Mouse (Mus musculus): ENCODE measurements at regions not wholly inside any gene's neighbourhood (a gene's known extent, or its start where the extent isn't known, plus 50 kb on each side); places are given as distances from the start of the nearest gene placed in this dataset.
A peak's percentile ranks its signal among the peaks of the same experiment; 100 is the strongest.

- no peak for DNase-seq (ENCODE audit: low spot score in 2 of 2)
These were observed 86.3 kb upstream of the Irs2 start for GRCm38 (mm10) chr8:11094516-11094915.

- DNase-seq (ENCODE audit: low spot score in 2 of 2): no peak
These were observed 84.1 kb upstream of the Irs2 start for GRCm38 (mm10) chr8:11092348-11092747.

GRCm38 (mm10) chr8:11091675-11092345 lies 83.6 kb upstream of the Irs2 start:
- DNase-seq (ENCODE audit: low spot score in 2 of 2): no peak

GRCm38 (mm10) chr8:11088946-11089665 lies 80.8 kb upstream of the Irs2 start:
- peak; percentile 37 to 42 for DNase-seq (ENCODE audit: low spot score in 2 of 2)

- peak; percentile 42 to 49 for DNase-seq (ENCODE audit: low spot score in 2 of 2)
These were observed 77.0 kb upstream of the Irs2 start for GRCm38 (mm10) chr8:11085244-11085643.

- no peak for DNase-seq (ENCODE audit: low spot score in 2 of 2)
These were observed 75.8 kb upstream of the Irs2 start for GRCm38 (mm10) chr8:11084051-11084533.

GRCm38 (mm10) chr8:11080813-11081212 lies 72.6 kb upstream of the Irs2 start:
- no peak for DNase-seq (ENCODE audit: low spot score in 2 of 2)

- no peak for DNase-seq (ENCODE audit: low spot score in 2 of 2)
These were observed 71.5 kb upstream of the Irs2 start for GRCm38 (mm10) chr8:11079805-11080204.

GRCm38 (mm10) chr8:11077138-11077537 lies 68.9 kb upstream of the Irs2 start:
- no peak for DNase-seq (ENCODE audit: low spot score in 2 of 2)

GRCm38 (mm10) chr8:11071162-11071561 lies 62.9 kb upstream of the Irs2 start:
- DNase-seq (ENCODE audit: low spot score in 2 of 2): no peak

GRCm38 (mm10) chr8:11067450-11067849 lies 59.2 kb upstream of the Irs2 start:
- DNase-seq (ENCODE audit: low spot score in 2 of 2): no peak

GRCm38 (mm10) chr8:11065990-11066389 lies 57.7 kb upstream of the Irs2 start:
- DNase-seq (ENCODE audit: low spot score in 2 of 2): no peak

GRCm38 (mm10) chr8:11065303-11065702 lies 57.0 kb upstream of the Irs2 start:
- no peak for DNase-seq (ENCODE audit: low spot score in 2 of 2)

GRCm38 (mm10) chr8:11063058-11063457 lies 54.8 kb upstream of the Irs2 start:
- DNase-seq (ENCODE audit: low spot score in 2 of 2): no peak

GRCm38 (mm10) chr8:11062348-11062946 lies 54.2 kb upstream of the Irs2 start:
- no peak for DNase-seq (ENCODE audit: low spot score in 2 of 2)

- no peak for DNase-seq (ENCODE audit: low spot score in 2 of 2)
These were observed 53.5 kb upstream of the Irs2 start for GRCm38 (mm10) chr8:11061711-11062110.

GRCm38 (mm10) chr8:11060604-11061003 lies 52.3 kb upstream of the Irs2 start:
- DNase-seq (ENCODE audit: low spot score in 2 of 2): no peak

- DNase-seq (ENCODE audit: low spot score in 2 of 2): no peak
These were observed 50.1 kb upstream of the Irs2 start for GRCm38 (mm10) chr8:11058392-11058791.
